Mouse (Mus musculus): ENCODE results near the gene Ccdc85b.

Gene Ccdc85b

GRCm38 (mm10) chr19:5406531-5407126 lies 51.1 kb downstream of the Ccdc85b start:
- DNase-seq (ENCODE audit: inconsistent age in 2 of 2, low spot score in 1 of 2), result peak; percentile 70 to 86

- no peak for DNase-seq (ENCODE audit: inconsistent age in 2 of 2, low spot score in 1 of 2)
These were observed 51.8 kb downstream of the Ccdc85b start for GRCm38 (mm10) chr19:5405924-5406323.

Measured in adrenal gland, adult (tissue).